ENCODE assay signal across 14 mouse cellular contexts in the genomic region with DNA sequence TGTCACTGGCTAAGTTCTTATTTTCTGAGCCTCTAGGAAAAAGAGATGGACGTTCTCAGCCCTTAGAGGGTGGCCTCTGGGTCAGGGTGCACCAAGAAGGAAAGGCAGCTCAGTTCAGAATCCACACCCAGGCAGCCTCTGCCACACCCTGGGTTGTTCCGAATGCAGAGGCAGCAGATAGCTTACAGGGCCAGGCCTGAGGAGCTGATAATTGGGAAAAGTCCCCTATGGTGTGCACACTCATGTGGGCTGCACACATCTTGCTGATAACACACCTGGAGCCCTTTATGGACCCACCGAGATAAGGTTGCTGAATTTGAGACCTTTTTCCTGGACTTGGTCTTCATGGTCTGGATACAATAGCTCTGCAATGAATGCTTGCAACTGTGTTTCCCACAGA. TPM values are rescaled to one million over a fixed set of nuclear protein-coding genes. Genes with fewer than 3 reads are reported as not detected.
DNase-seq lines count a peak whose midpoint lies in the region; ATAC-seq lines count a peak whose summit lies in the region.
"Had no signal": no experiment of that assay in that cellular context is flagged by ENCODE, and none has a peak within 500 bp of the region (broad histone marks: within the 10 kb centered on the region; RNA-seq: fewer than 3 reads in every experiment).

No protein-coding gene starts in this region.

- H3K9me3 ChIP-seq in hindbrain, embryonic 10.5 days: no peaks in the 10 kb centered on the region
- no peaks in the 10 kb centered on the region for H3K9me3 ChIP-seq in hindbrain, embryonic 14.5 days (ENCODE audit: control insufficient read depth, low read length)
- H3K9me3 ChIP-seq in intestine, embryonic 16.5 days (ENCODE audit: control insufficient read depth, low read length): no peaks in the 10 kb centered on the region
- H3K9me3 ChIP-seq: forebrain, embryonic 15.5 days had no signal

- 72% methylated on average over 3 of the region's 3 CpGs for WGBS in hindbrain, embryonic 10.5 days
- WGBS in hindbrain, embryonic 14.5 days: 78% methylated on average over 3 of the region's 3 CpGs
- 42% methylated on average over 3 of the region's 3 CpGs for WGBS in intestine, embryonic 16.5 days

- 0 out of 2 replicates have a peak, but pooled peaks cover 3% of the 10 kb centered on the region for H3K27me3 ChIP-seq in hindbrain, embryonic 10.5 days (ENCODE audit: insufficient read depth, poor library complexity, severe bottlenecking)
- H3K27me3 ChIP-seq in hindbrain, embryonic 14.5 days (ENCODE audit: control insufficient read depth, insufficient read depth, low read length): no peaks in the 10 kb centered on the region
- no peaks in the 10 kb centered on the region for H3K27me3 ChIP-seq in intestine, embryonic 16.5 days (replicated peaks; ENCODE audit: control insufficient read depth, insufficient read depth, low read length)
- H3K27me3 ChIP-seq: forebrain, embryonic 15.5 days had no signal

- 0 out of 2 replicates have a peak overlapping the region, but pooled peaks have one; percentile 54 for H3K27ac ChIP-seq in hindbrain, embryonic 10.5 days
- H3K27ac ChIP-seq in hindbrain, embryonic 14.5 days: no peak overlapping the region
- H3K27ac ChIP-seq in intestine, embryonic 16.5 days (ENCODE audit: low read length): peak overlapping the region; percentile 84
- H3K27ac ChIP-seq: forebrain, embryonic 15.5 days; macrophage had no signal

- no peak for ATAC-seq in hindbrain, embryonic 14.5 days (ENCODE audit: low FRiP score)
- ATAC-seq in intestine, embryonic 16.5 days: peak; percentile 90
- ATAC-seq: forebrain, embryonic 15.5 days had no signal

- H3K4me1 ChIP-seq in hindbrain, embryonic 10.5 days (replicated peaks): peaks cover 20% of the 10 kb centered on the region
- no peaks in the 10 kb centered on the region for H3K4me1 ChIP-seq in hindbrain, embryonic 14.5 days (replicated peaks; ENCODE audit: control insufficient read depth, insufficient read depth, low read length)
- peaks cover 36% of the 10 kb centered on the region for H3K4me1 ChIP-seq in intestine, embryonic 16.5 days (ENCODE audit: control insufficient read depth, insufficient read depth, low read length)

- H3K36me3 ChIP-seq in hindbrain, embryonic 10.5 days: no peaks in the 10 kb centered on the region
- H3K36me3 ChIP-seq in hindbrain, embryonic 14.5 days (replicated peaks; ENCODE audit: control insufficient read depth, insufficient read depth): no peaks in the 10 kb centered on the region
- no peaks in the 10 kb centered on the region for H3K36me3 ChIP-seq in intestine, embryonic 16.5 days (ENCODE audit: control insufficient read depth, insufficient read depth, low read length)
- H3K36me3 ChIP-seq: forebrain, embryonic 15.5 days had no signal

- no peak overlapping the region for H3K9ac ChIP-seq in hindbrain, embryonic 14.5 days
- H3K9ac ChIP-seq in intestine, embryonic 16.5 days (ENCODE audit: low read depth, low read length): no peak overlapping the region
- H3K9ac ChIP-seq: forebrain, embryonic 15.5 days had no signal

- H3K4me2 ChIP-seq in hindbrain, embryonic 14.5 days (replicated peaks): no peak overlapping the region
- H3K4me2 ChIP-seq in intestine, embryonic 16.5 days (ENCODE audit: low read depth, low read length): no peak overlapping the region
- H3K4me2 ChIP-seq: forebrain, embryonic 15.5 days had no signal

- no peak for DNase-seq in hindbrain, embryonic 10.5 days (ENCODE audit: low spot score)
- DNase-seq in hindbrain, embryonic 14.5 days (ENCODE audit: low spot score): no peak
- peak; percentile 30 for DNase-seq in c-Kit-positive CD71-negative TER-119-negative erythroid progenitor cells, embryonic 14.5 days (ENCODE audit: low read depth)
- peak; percentile 60 to 74 for DNase-seq in spleen, postnatal 36 days (ENCODE audit: low spot score in 2 of 2)
- DNase-seq in retina, embryonic 14.5 days (ENCODE audit: low spot score): no peak
- DNase-seq in B cell, adult 2 months: no peak
- DNase-seq: adrenal gland, adult 2 months; cerebellum, postnatal 36 days; kidney, postnatal 10 days; thymus, adult 18-20 months had no signal

- H3K4me3 ChIP-seq in hindbrain, embryonic 10.5 days: no peak overlapping the region
- H3K4me3 ChIP-seq in hindbrain, embryonic 14.5 days (replicated peaks; ENCODE audit: low read length): no peak overlapping the region
- H3K4me3 ChIP-seq in intestine, embryonic 16.5 days (ENCODE audit: low read length): no peak overlapping the region
- H3K4me3 ChIP-seq: forebrain, embryonic 15.5 days; myocyte had no signal

RNA-seq across cellular contexts. Expression of a gene that starts 9.5 kb away (rescaled TPM):
- polyA plus RNA-seq in hindbrain, embryonic 10.5 days (2016; fragmentation: Nextera tagmentation; extraction: Ambion mirVana): 74.5 and 83.9 TPM in 2 replicates
- 189 and 205 TPM in 2 replicates for polyA plus RNA-seq in hindbrain, embryonic 14.5 days (2014; fragmentation: Nextera tagmentation; extraction: Ambion mirVana)
- polyA plus RNA-seq in intestine, embryonic 16.5 days (2015; fragmentation: Nextera tagmentation; extraction: Ambion mirVana): 379 and 381 TPM in 2 replicates

RNA-seq across cellular contexts. Expression of a gene that starts 34.4 kb away (rescaled TPM):
- 39.5 and 48.8 TPM in 2 replicates for polyA plus RNA-seq in hindbrain, embryonic 10.5 days (2016; fragmentation: Nextera tagmentation; extraction: Ambion mirVana)
- 32.3 and 36.4 TPM in 2 replicates for polyA plus RNA-seq in hindbrain, embryonic 14.5 days (2014; fragmentation: Nextera tagmentation; extraction: Ambion mirVana)
- 204 and 245 TPM in 2 replicates for polyA plus RNA-seq in intestine, embryonic 16.5 days (2015; fragmentation: Nextera tagmentation; extraction: Ambion mirVana)

Comparison
In these comparisons a context has a peak if more than half of its experiments do, and no peak if none do; other contexts are left out.
1. DNase-seq: peak in c-Kit-positive CD71-negative TER-119-negative erythroid progenitor cells, embryonic 14.5 days (single experiment) and spleen, postnatal 36 days (2 of 2); none in hindbrain, embryonic 10.5 days (single experiment), hindbrain, embryonic 14.5 days (single experiment), retina, embryonic 14.5 days (single experiment) and B cell, adult 2 months (0 of 2).